Mouse (Mus musculus) left cerebral cortex, adult 8-10 months (tissue): ENCODE data around the gene Raver2. TPM values are rescaled to one million over a fixed set of nuclear protein-coding genes. Genes with fewer than 3 reads are reported as not detected.

Experiments used
- total RNA-seq, 4 experiments: library from RNA; stranded (reverse); gene quantifications; 2 replicates each; pipeline ENCODE4 v1.2.4; 2022

Gene Raver2
- total RNA-seq, 4 experiments from 2014 or later, result 12.5 to 16.2 (median 15.2) TPM

Other genes starting within 250 kb of the Raver2 start
- gene Gm10577, start 48.3 kb upstream of the Raver2 start, total RNA-seq, result not detected
- gene Jak1, start 196.3 kb downstream of the Raver2 start, total RNA-seq, result 100 to 1,000 TPM; 114 to 122 (median 117) TPM